Mouse (Mus musculus): Measurements from ENCODE around the gene Sap30bp. TPM values are rescaled to one million over a fixed set of nuclear protein-coding genes. Genes with fewer than 3 reads are reported as not detected.

Sap30bp gene
- polyA plus RNA-seq, 1 experiment from 2014 or later = 28.3 TPM

- Histone ChIP-seq H3K9ac (ENCODE audit: low read depth, low read length) (peak overlapping the region; percentile 78), H3K4me1 (ENCODE audit: control insufficient read depth, insufficient read depth, low read length) (peaks cover 19% of the 10 kb centered on the region), H3K27ac (ENCODE audit: low read depth, low read length) (peak overlapping the region; percentile 82), H3K4me3 (ENCODE audit: low read depth, low read length) (peak overlapping the region; percentile 45), H3K27me3 (ENCODE audit: control insufficient read depth, insufficient read depth, low read length) (peaks cover 7% of the 10 kb centered on the region; the same call in 1 of the 2 replicates), H3K4me2 (peak overlapping the region; percentile 85), H3K36me3 (ENCODE audit: control insufficient read depth, insufficient read depth, low read length) (peaks cover 11% of the 10 kb centered on the region), H3K9me3 (replicated peaks; ENCODE audit: control insufficient read depth, low read length) (no peaks in the 10 kb centered on the region)
- 5% methylated on average over 50 of the region's 54 CpGs for WGBS (ENCODE audit: insufficient replicate concordance)
- peak; percentile 65 for ATAC-seq (replicated peaks; ENCODE audit: insufficient number of reproducible peaks, low FRiP score, low TSS enrichment)
These were observed 72.0 kb downstream of the Sap30bp start for GRCm38 (mm10) chr11:116004840-116005700.

GRCm38 (mm10) chr11:116005701-116006419 is 72.8 kb downstream of the Sap30bp start:
- Histone ChIP-seq H3K36me3 (ENCODE audit: control insufficient read depth, insufficient read depth, low read length) (peaks cover 13% of the 10 kb centered on the region), H3K4me2 (peak overlapping the region; percentile 85), H3K9ac (ENCODE audit: low read depth, low read length) (peak overlapping the region; percentile 78), H3K4me3 (ENCODE audit: low read depth, low read length) (peak overlapping the region; percentile 45; the same call in 1 of the 2 replicates), H3K27me3 (ENCODE audit: control insufficient read depth, insufficient read depth, low read length) (peaks cover 5% of the 10 kb centered on the region; the same call in 1 of the 2 replicates), H3K4me1 (ENCODE audit: control insufficient read depth, insufficient read depth, low read length) (peaks cover 19% of the 10 kb centered on the region), H3K27ac (ENCODE audit: low read depth, low read length) (peak overlapping the region; percentile 82; the same call in 1 of the 2 replicates), H3K9me3 (replicated peaks; ENCODE audit: control insufficient read depth, low read length) (no peaks in the 10 kb centered on the region)
- 65% methylated on average over 9 of the region's 9 CpGs for WGBS (ENCODE audit: insufficient replicate concordance)
- no peak for ATAC-seq (replicated peaks; ENCODE audit: insufficient number of reproducible peaks, low FRiP score, low TSS enrichment)

- Histone ChIP-seq H3K4me3 (ENCODE audit: low read depth, low read length) (no peak overlapping the region), H3K4me2 (no peak overlapping the region), H3K9me3 (replicated peaks; ENCODE audit: control insufficient read depth, low read length) (no peaks in the 10 kb centered on the region), H3K27me3 (ENCODE audit: control insufficient read depth, insufficient read depth, low read length) (no peaks in the 10 kb centered on the region), H3K36me3 (ENCODE audit: control insufficient read depth, insufficient read depth, low read length) (peaks cover 13% of the 10 kb centered on the region), H3K9ac (ENCODE audit: low read depth, low read length) (no peak overlapping the region), H3K4me1 (ENCODE audit: control insufficient read depth, insufficient read depth, low read length) (peaks cover 23% of the 10 kb centered on the region), H3K27ac (ENCODE audit: low read depth, low read length) (no peak overlapping the region)
- no peak for ATAC-seq (replicated peaks; ENCODE audit: insufficient number of reproducible peaks, low FRiP score, low TSS enrichment)
- WGBS (ENCODE audit: insufficient replicate concordance) = 88% methylated on average over 28 of the region's 28 CpGs
These were observed 74.2 kb downstream of the Sap30bp start for GRCm38 (mm10) chr11:116007095-116007850.

GRCm38 (mm10) chr11:116008411-116008810 is 75.3 kb downstream of the Sap30bp start:
- no peak overlapping the region for H3K27ac ChIP-seq (ENCODE audit: low read depth, low read length)
- H3K27me3 ChIP-seq (ENCODE audit: control insufficient read depth, insufficient read depth, low read length) = no peaks in the 10 kb centered on the region
- H3K4me1 ChIP-seq (ENCODE audit: control insufficient read depth, insufficient read depth, low read length) = peaks cover 30% of the 10 kb centered on the region
- no peaks in the 10 kb centered on the region for H3K9me3 ChIP-seq (replicated peaks; ENCODE audit: control insufficient read depth, low read length)
- H3K4me2 ChIP-seq = no peak overlapping the region
- H3K9ac ChIP-seq (ENCODE audit: low read depth, low read length) = no peak overlapping the region
- H3K36me3 ChIP-seq (ENCODE audit: control insufficient read depth, insufficient read depth, low read length) = peaks cover 13% of the 10 kb centered on the region
- ATAC-seq (replicated peaks; ENCODE audit: insufficient number of reproducible peaks, low FRiP score, low TSS enrichment) = no peak
- H3K4me3 ChIP-seq (ENCODE audit: low read depth, low read length) = no peak overlapping the region
- 87% methylated on average over 11 of the region's 11 CpGs for WGBS (ENCODE audit: insufficient replicate concordance)

- WGBS (ENCODE audit: insufficient replicate concordance) = 92% methylated on average over 13 of the region's 13 CpGs
- no peak overlapping the region for H3K4me2 ChIP-seq
- H3K4me3 ChIP-seq (ENCODE audit: low read depth, low read length) = no peak overlapping the region
- H3K9ac ChIP-seq (ENCODE audit: low read depth, low read length) = no peak overlapping the region
- no peak overlapping the region for H3K27ac ChIP-seq (ENCODE audit: low read depth, low read length)
- peaks cover 30% of the 10 kb centered on the region for H3K4me1 ChIP-seq (ENCODE audit: control insufficient read depth, insufficient read depth, low read length)
- H3K36me3 ChIP-seq (ENCODE audit: control insufficient read depth, insufficient read depth, low read length) = peaks cover 13% of the 10 kb centered on the region
- no peaks in the 10 kb centered on the region for H3K9me3 ChIP-seq (replicated peaks; ENCODE audit: control insufficient read depth, low read length)
- no peak for ATAC-seq (replicated peaks; ENCODE audit: insufficient number of reproducible peaks, low FRiP score, low TSS enrichment)
- no peaks in the 10 kb centered on the region for H3K27me3 ChIP-seq (ENCODE audit: control insufficient read depth, insufficient read depth, low read length)
These were observed 75.8 kb downstream of the Sap30bp start for GRCm38 (mm10) chr11:116008832-116009375.

GRCm38 (mm10) chr11:116009661-116010060 is 76.6 kb downstream of the Sap30bp start:
- peaks cover 25% of the 10 kb centered on the region for H3K4me1 ChIP-seq (ENCODE audit: control insufficient read depth, insufficient read depth, low read length)
- no peaks in the 10 kb centered on the region for H3K9me3 ChIP-seq (replicated peaks; ENCODE audit: control insufficient read depth, low read length)
- no peak for ATAC-seq (replicated peaks; ENCODE audit: insufficient number of reproducible peaks, low FRiP score, low TSS enrichment)
- H3K4me2 ChIP-seq = no peak overlapping the region
- peaks cover 13% of the 10 kb centered on the region for H3K36me3 ChIP-seq (ENCODE audit: control insufficient read depth, insufficient read depth, low read length)
- WGBS (ENCODE audit: insufficient replicate concordance) = 95% methylated on average over 11 of the region's 11 CpGs
- H3K27me3 ChIP-seq (ENCODE audit: control insufficient read depth, insufficient read depth, low read length) = no peaks in the 10 kb centered on the region
- no peak overlapping the region for H3K27ac ChIP-seq (ENCODE audit: low read depth, low read length)
- no peak overlapping the region for H3K9ac ChIP-seq (ENCODE audit: low read depth, low read length)
- no peak overlapping the region for H3K4me3 ChIP-seq (ENCODE audit: low read depth, low read length)

GRCm38 (mm10) chr11:116010146-116010545 is 77.1 kb downstream of the Sap30bp start:
- Histone ChIP-seq H3K9me3 (replicated peaks; ENCODE audit: control insufficient read depth, low read length) (no peaks in the 10 kb centered on the region), H3K9ac (ENCODE audit: low read depth, low read length) (no peak overlapping the region), H3K4me1 (ENCODE audit: control insufficient read depth, insufficient read depth, low read length) (peaks cover 20% of the 10 kb centered on the region), H3K36me3 (ENCODE audit: control insufficient read depth, insufficient read depth, low read length) (peaks cover 13% of the 10 kb centered on the region), H3K4me3 (ENCODE audit: low read depth, low read length) (no peak overlapping the region), H3K4me2 (no peak overlapping the region), H3K27ac (ENCODE audit: low read depth, low read length) (no peak overlapping the region), H3K27me3 (ENCODE audit: control insufficient read depth, insufficient read depth, low read length) (no peaks in the 10 kb centered on the region)
- no peak for ATAC-seq (replicated peaks; ENCODE audit: insufficient number of reproducible peaks, low FRiP score, low TSS enrichment)
- 89% methylated on average over 8 of the region's 8 CpGs for WGBS (ENCODE audit: insufficient replicate concordance)

GRCm38 (mm10) chr11:116010948-116011347 is 77.9 kb downstream of the Sap30bp start:
- Histone ChIP-seq H3K9me3 (replicated peaks; ENCODE audit: control insufficient read depth, low read length) (no peaks in the 10 kb centered on the region), H3K4me3 (ENCODE audit: low read depth, low read length) (no peak overlapping the region), H3K4me2 (peak overlapping the region; percentile 75), H3K36me3 (ENCODE audit: control insufficient read depth, insufficient read depth, low read length) (peaks cover 13% of the 10 kb centered on the region), H3K27ac (ENCODE audit: low read depth, low read length) (no peak overlapping the region), H3K4me1 (ENCODE audit: control insufficient read depth, insufficient read depth, low read length) (peaks cover 12% of the 10 kb centered on the region), H3K27me3 (ENCODE audit: control insufficient read depth, insufficient read depth, low read length) (no peaks in the 10 kb centered on the region), H3K9ac (ENCODE audit: low read depth, low read length) (no peak overlapping the region)
- WGBS (ENCODE audit: insufficient replicate concordance) = 83% methylated on average over 5 of the region's 5 CpGs
- no peak for ATAC-seq (replicated peaks; ENCODE audit: insufficient number of reproducible peaks, low FRiP score, low TSS enrichment)
